Mouse (Mus musculus): ENCODE results near the gene Gbf1. TPM values are rescaled to one million over a fixed set of nuclear protein-coding genes. Genes with fewer than 3 reads are reported as not detected.
"Not testable (repeated sequence)": the region's sequence is repeated elsewhere in the genome, so short reads cannot be mapped to it uniquely, and the experiment has no call there.

The Gbf1 gene
- total and polyA plus RNA-seq, 3 experiments, result 33.4 to 292 (median 111) TPM

DNA sequence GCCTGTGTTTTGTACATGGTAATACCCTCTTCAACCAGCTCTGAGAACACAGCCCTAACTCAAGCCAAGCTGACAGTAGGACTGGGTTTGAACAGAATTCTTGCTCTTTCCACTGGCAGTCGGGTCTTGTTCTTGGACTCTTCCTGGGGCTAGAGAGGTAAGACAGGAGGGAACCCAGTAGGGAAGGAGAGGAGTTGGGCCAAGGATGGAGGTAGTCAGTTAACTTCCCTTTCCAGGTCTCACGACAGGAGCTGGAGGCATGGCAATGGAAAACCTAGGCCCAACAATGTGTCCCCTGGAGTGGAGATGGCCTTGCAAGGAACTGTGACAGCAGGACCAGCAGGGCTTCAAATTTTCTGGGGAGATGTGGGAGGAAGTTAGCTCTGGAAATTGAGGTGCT, 12.0 kb upstream of the Gbf1 start:
- TF ChIP-seq GATA2 (IDR thresholded peaks at IDR 0.05; ENCODE audit: borderline replicate concordance, low read depth, low read length) (no peak), CTCF (IDR thresholded peaks at IDR 0.05; ENCODE audit: low read depth, low read length) (no peak), TAL1 (conservative IDR thresholded peaks at IDR 0.05; ENCODE audit: low read depth, low read length) (no peak), GATA1 (IDR thresholded peaks at IDR 0.05; ENCODE audit: borderline replicate concordance, low read length) (no peak), POLR2AphosphoS5 (IDR thresholded peaks at IDR 0.05; ENCODE audit: insufficient replicate concordance, low read depth, low read length) (no peak)
- Histone ChIP-seq H3K4me3 (ENCODE audit: low read depth, low read length) (no peak overlapping the region), H3K27me3 (ENCODE audit: insufficient read depth, low read length) (peaks cover 79% of the 10 kb centered on the region), H3K36me3 (replicated peaks) (no peaks in the 10 kb centered on the region), H3K9me3 (replicated peaks) (peaks cover 10% of the 10 kb centered on the region), H3K4me1 (ENCODE audit: insufficient read depth, low read depth, low read length) (peaks cover 15% of the 10 kb centered on the region)
- no peak for ATAC-seq (ENCODE audit: extremely low read depth, insufficient number of reproducible peaks, low FRiP score, poor library complexity, severe bottlenecking)
- DNase-seq (ENCODE audit: low spot score), result no peak

DNA sequence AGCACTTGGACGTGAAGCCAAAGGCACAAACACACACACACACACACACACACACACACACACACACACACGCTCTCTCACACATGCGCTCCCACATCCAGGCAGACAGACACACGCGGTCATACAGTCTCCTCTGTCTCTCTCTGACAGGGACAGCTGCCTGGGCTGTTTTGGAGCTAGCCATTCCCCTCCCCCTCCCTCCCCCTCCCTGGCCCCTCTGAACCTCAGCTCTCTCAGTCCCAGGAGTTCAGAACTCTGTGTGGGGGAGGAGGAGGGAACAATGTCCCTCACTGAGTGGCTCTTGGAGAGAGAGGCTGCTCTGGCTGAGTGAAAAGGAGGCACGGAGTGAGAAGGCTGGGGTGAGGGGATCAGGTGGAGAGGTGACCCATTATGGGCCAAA, 11.2 kb upstream of the Gbf1 start:
- H3K9me3 ChIP-seq (replicated peaks), result peaks cover 9% of the 10 kb centered on the region
- H3K4me3 ChIP-seq (ENCODE audit: low read depth, low read length), result no peak overlapping the region
- DNase-seq (ENCODE audit: low spot score) (no peak), ATAC-seq (ENCODE audit: extremely low read depth, insufficient number of reproducible peaks, low FRiP score, poor library complexity, severe bottlenecking) (no peak)
- H3K27me3 ChIP-seq (ENCODE audit: insufficient read depth, low read length), result peaks cover 76% of the 10 kb centered on the region
- peaks cover 9% of the 10 kb centered on the region for H3K4me1 ChIP-seq (ENCODE audit: insufficient read depth, low read depth, low read length)
- no peaks in the 10 kb centered on the region for H3K36me3 ChIP-seq (replicated peaks)
- no peak for TF ChIP-seq CTCF (IDR thresholded peaks at IDR 0.05; ENCODE audit: low read depth, low read length)
- no peak for TF ChIP-seq GATA2 (IDR thresholded peaks at IDR 0.05; ENCODE audit: borderline replicate concordance, low read depth, low read length)
- no peak for TF ChIP-seq TAL1 (conservative IDR thresholded peaks at IDR 0.05; ENCODE audit: low read depth, low read length)
- TF ChIP-seq GATA1 (IDR thresholded peaks at IDR 0.05; ENCODE audit: borderline replicate concordance, low read length), result no peak
- no peak for TF ChIP-seq POLR2AphosphoS5 (IDR thresholded peaks at IDR 0.05; ENCODE audit: insufficient replicate concordance, low read depth, low read length)

DNA sequence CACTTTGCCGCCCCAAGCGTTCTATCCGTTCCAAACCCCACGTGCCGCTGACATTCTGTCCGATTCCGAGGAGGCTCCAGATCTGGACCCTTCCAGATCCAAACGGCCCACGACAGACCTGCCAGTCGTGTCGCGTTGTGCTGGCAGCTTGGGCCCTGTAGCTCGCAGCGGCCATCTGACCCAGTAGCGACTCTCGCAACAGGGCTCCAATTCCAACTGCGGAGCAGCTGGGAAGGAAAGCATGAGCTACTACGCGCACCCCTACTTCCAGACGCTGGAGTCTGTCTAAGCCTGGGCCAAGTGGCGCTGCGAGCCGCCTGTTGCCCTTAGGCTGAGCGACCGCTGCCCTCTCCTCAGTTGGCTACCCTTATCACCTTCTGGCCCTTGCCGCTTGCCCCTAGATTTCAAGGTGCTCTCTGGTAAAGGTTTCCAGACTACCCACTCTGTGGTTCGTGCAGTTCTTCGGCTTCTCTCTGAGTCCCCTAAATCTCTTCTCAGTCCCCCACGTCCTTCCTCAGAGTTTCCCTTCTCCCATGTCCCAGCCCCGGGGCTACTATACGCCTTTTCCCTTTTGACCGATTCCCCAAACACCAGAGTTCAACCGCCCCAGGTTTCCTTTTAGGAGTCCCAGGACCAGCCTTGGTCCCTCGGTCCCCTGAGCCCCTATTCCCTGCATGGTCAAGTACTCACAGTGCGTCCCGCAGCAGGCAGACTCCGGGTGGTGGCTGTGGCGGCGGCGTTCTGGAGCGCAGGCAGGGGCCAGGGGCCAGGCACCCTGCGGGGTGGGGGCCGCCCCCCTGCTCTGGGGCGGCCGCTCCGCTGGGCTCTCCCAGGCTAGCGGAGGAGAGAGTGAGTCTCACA, 4.6 kb upstream of the Gbf1 start, which contains the start of gene Pitx3:
TSS of gene Pitx3 (minus strand) at position 816 of the 861 bp plus-strand sequence.
- no peaks in the 10 kb centered on the region for H3K9me3 ChIP-seq (replicated peaks)
- peaks cover 68% of the 10 kb centered on the region for H3K27me3 ChIP-seq (ENCODE audit: insufficient read depth, low read length)
- H3K36me3 ChIP-seq (replicated peaks), result no peaks in the 10 kb centered on the region
- no peak for TF ChIP-seq GATA2 (IDR thresholded peaks at IDR 0.05; ENCODE audit: borderline replicate concordance, low read depth, low read length)
- no peak for TF ChIP-seq TAL1 (conservative IDR thresholded peaks at IDR 0.05; ENCODE audit: low read depth, low read length)
- no peak for TF ChIP-seq GATA1 (IDR thresholded peaks at IDR 0.05; ENCODE audit: borderline replicate concordance, low read length)
- TF ChIP-seq CTCF (IDR thresholded peaks at IDR 0.05; ENCODE audit: low read depth, low read length), result no peak
- TF ChIP-seq POLR2AphosphoS5 (IDR thresholded peaks at IDR 0.05; ENCODE audit: insufficient replicate concordance, low read depth, low read length), result no peak
- peaks cover 28% of the 10 kb centered on the region for H3K4me1 ChIP-seq (ENCODE audit: insufficient read depth, low read depth, low read length)
- peak within 1 kb of the TSS; percentile 71 for H3K4me3 ChIP-seq (ENCODE audit: low read depth, low read length)
- DNase-seq (ENCODE audit: low spot score), result no peak
- no peak for ATAC-seq (ENCODE audit: extremely low read depth, insufficient number of reproducible peaks, low FRiP score, poor library complexity, severe bottlenecking)

DNA sequence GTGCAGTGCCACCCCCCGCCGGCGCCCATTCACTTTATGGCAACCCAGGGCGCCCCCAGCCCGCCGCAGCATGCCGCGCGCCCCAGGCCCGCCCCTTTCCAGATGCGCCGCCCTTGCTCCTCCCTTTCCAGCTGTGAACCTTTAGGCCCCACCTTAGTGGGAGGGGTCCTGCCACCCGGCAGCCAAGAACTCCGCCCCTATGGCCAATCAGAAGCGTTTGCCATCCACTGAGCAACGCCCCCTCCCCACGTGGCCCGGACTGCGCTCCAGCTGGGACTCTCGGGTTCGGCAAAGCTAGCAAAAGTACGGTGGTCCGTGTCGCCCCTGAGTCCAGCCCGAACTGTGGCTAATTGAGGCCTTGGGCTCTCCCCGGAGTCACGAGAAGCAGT, 3.9 kb upstream of the Gbf1 start:
- ATAC-seq (ENCODE audit: extremely low read depth, insufficient number of reproducible peaks, low FRiP score, poor library complexity, severe bottlenecking) (peak; percentile 64), DNase-seq (ENCODE audit: low spot score) (peak; percentile 92)
- peak overlapping the region; percentile 71 for H3K4me3 ChIP-seq (ENCODE audit: low read depth, low read length)
- no peaks in the 10 kb centered on the region for H3K36me3 ChIP-seq (replicated peaks)
- H3K27me3 ChIP-seq (ENCODE audit: insufficient read depth, low read length), result peaks cover 62% of the 10 kb centered on the region
- peaks cover 32% of the 10 kb centered on the region for H3K4me1 ChIP-seq (ENCODE audit: insufficient read depth, low read depth, low read length)
- TF ChIP-seq TAL1 (conservative IDR thresholded peaks at IDR 0.05; ENCODE audit: low read depth, low read length) (no peak), CTCF (IDR thresholded peaks at IDR 0.05; ENCODE audit: low read depth, low read length) (no peak), GATA1 (IDR thresholded peaks at IDR 0.05; ENCODE audit: borderline replicate concordance, low read length) (no peak), GATA2 (IDR thresholded peaks at IDR 0.05; ENCODE audit: borderline replicate concordance, low read depth, low read length) (no peak), POLR2AphosphoS5 (IDR thresholded peaks at IDR 0.05; ENCODE audit: insufficient replicate concordance, low read depth, low read length) (no peak)
- H3K9me3 ChIP-seq (replicated peaks), result no peaks in the 10 kb centered on the region

DNA sequence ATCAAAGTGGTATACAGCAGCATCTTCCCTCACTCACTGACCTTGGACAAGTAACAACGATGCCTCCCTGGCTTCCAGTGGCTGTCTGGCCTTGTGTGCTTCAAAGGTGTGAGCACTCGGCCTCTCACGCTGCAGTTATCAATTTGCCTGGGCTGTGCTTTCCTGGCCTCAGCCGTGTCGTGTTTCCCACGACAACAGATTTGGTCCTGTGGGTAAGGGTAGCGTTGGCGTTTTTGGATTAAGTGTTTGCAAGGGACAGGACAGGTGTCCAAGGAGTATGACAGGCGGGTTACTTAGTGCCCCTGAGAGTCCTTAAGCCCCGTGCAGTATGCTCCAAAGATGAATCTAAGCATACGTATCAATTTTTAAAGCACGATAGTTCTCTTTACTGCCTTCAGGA, 3.2 kb upstream of the Gbf1 start:
- H3K9me3 ChIP-seq (replicated peaks), result no peaks in the 10 kb centered on the region
- no peak for ATAC-seq (ENCODE audit: extremely low read depth, insufficient number of reproducible peaks, low FRiP score, poor library complexity, severe bottlenecking)

DNA sequence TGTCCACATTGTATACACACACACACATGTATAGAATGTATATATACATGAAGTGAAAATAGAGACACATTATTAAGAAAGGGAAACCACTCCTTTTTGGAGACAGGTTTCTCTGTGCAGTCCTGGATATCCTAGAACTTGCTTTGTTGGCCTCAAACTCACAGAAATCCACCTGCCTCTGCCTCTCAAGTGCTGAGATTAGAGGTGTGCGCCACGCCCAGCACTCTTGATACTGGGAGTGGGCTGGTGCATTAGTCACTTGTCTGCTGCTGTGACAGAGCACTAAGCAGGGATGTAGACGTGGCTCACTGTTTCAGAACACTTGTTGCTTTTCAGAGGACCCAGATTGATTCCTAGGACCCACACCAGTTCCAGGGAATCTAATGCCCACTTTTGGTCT, 13.6 kb downstream of the Gbf1 start:
- TF ChIP-seq POLR2AphosphoS5 (IDR thresholded peaks at IDR 0.05; ENCODE audit: insufficient replicate concordance, low read depth, low read length) (no peak), TAL1 (conservative IDR thresholded peaks at IDR 0.05; ENCODE audit: low read depth, low read length) (no peak), CTCF (IDR thresholded peaks at IDR 0.05; ENCODE audit: low read depth, low read length) (no peak), GATA1 (IDR thresholded peaks at IDR 0.05; ENCODE audit: borderline replicate concordance, low read length) (no peak), GATA2 (IDR thresholded peaks at IDR 0.05; ENCODE audit: borderline replicate concordance, low read depth, low read length) (no peak)
- Histone ChIP-seq H3K27me3 (ENCODE audit: insufficient read depth, low read length) (no peaks in the 10 kb centered on the region), H3K36me3 (replicated peaks) (peaks cover 62% of the 10 kb centered on the region), H3K4me1 (ENCODE audit: insufficient read depth, low read depth, low read length) (no peaks in the 10 kb centered on the region), H3K4me3 (ENCODE audit: low read depth, low read length) (no peak overlapping the region), H3K9me3 (replicated peaks) (no peaks in the 10 kb centered on the region)
- no peak for ATAC-seq (ENCODE audit: extremely low read depth, insufficient number of reproducible peaks, low FRiP score, poor library complexity, severe bottlenecking)
- DNase-seq (ENCODE audit: low spot score), result no peak

More for the DNA sequence above, 3.2 kb upstream of the Gbf1 start:
- no peak for DNase-seq (ENCODE audit: low spot score)
- no peak for TF ChIP-seq POLR2AphosphoS5 (IDR thresholded peaks at IDR 0.05; ENCODE audit: insufficient replicate concordance, low read depth, low read length)
- no peak for TF ChIP-seq TAL1 (conservative IDR thresholded peaks at IDR 0.05; ENCODE audit: low read depth, low read length)
- TF ChIP-seq CTCF (IDR thresholded peaks at IDR 0.05; ENCODE audit: low read depth, low read length), result no peak
- TF ChIP-seq GATA1 (IDR thresholded peaks at IDR 0.05; ENCODE audit: borderline replicate concordance, low read length), result no peak
- TF ChIP-seq GATA2 (IDR thresholded peaks at IDR 0.05; ENCODE audit: borderline replicate concordance, low read depth, low read length), result no peak
- Histone ChIP-seq H3K36me3 (replicated peaks) (peaks cover 3% of the 10 kb centered on the region), H3K4me3 (ENCODE audit: low read depth, low read length) (no peak overlapping the region; the same call in 1 of the 2 replicates), H3K4me1 (ENCODE audit: insufficient read depth, low read depth, low read length) (peaks cover 39% of the 10 kb centered on the region), H3K27me3 (ENCODE audit: insufficient read depth, low read length) (peaks cover 55% of the 10 kb centered on the region)

DNA sequence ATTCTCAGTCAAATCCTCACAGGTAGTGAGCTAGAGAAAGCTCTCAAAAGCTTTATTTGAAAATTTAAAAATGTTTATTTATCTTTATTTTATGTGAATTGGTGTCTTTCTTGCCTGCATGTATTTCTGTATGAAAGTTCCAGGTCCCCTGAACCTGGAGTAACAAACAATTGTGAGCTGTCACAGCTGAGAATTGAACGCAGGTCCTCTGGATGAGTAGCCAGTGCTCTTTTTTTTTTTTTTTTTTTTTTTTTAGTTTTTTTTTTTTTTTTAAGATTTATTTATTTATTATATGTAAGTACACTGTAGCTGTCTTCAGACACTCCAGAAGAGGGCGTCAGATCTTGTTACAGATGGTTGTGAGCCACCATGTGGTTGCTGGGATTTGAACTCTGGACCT, 14.9 kb downstream of the Gbf1 start:
- not testable (repeated sequence) for H3K4me1 ChIP-seq (ENCODE audit: insufficient read depth, low read depth, low read length)

More for the DNA sequence above, 14.9 kb downstream of the Gbf1 start:
- DNase-seq (ENCODE audit: low spot score); H3K9me3 ChIP-seq (replicated peaks); H3K27me3 ChIP-seq (ENCODE audit: insufficient read depth, low read length); ATAC-seq (ENCODE audit: extremely low read depth, insufficient number of reproducible peaks, low FRiP score, poor library complexity, severe bottlenecking); H3K4me3 ChIP-seq (ENCODE audit: low read depth, low read length): not testable (repeated sequence)
- peaks cover 71% of the 10 kb centered on the region for H3K36me3 ChIP-seq (replicated peaks)

Measured in G1E (cell line).